Mouse (Mus musculus) erythroblast, embryonic 14.5 days (primary cell): ENCODE measurements at regions not wholly inside any gene's neighbourhood (a gene's known extent, or its start where the extent isn't known, plus 50 kb on each side); places are given as distances from the start of the nearest gene placed in this dataset.

Experiments used
- GATA1 ChIP-seq: IDR thresholded peaks from 2 replicates; pipeline ENCODE4 v1.6.1; 2012; ENCODE audit warnings: low read length, inconsistent platforms, mixed read lengths
- TAL1 ChIP-seq: IDR thresholded peaks from 3 replicates; pipeline ENCODE4 v1.6.1; 2012; ENCODE audit warnings: low read length, inconsistent platforms, mixed read lengths

- TF ChIP-seq TAL1, result no peak
- no peak for TF ChIP-seq GATA1
These were observed 582.3 kb upstream of the Fam98a start for GRCm38 (mm10) chr17:76134030-76134429.
